Mouse (Mus musculus) MEL (cell line): Measurements from ENCODE around the gene Daam1. TPM values are rescaled to one million over a fixed set of nuclear protein-coding genes. Genes with fewer than 3 reads are reported as not detected.
A peak's percentile ranks its signal among the peaks of the same experiment; 100 is the strongest.

Source experiments
- DNase-seq: peaks from one replicate; pipeline ENCODE4 v3.0.0; 2011; ENCODE audit warnings: low read depth, low spot score
- H3K27ac ChIP-seq: 2 replicates; pipeline ENCODE4 v1.5.1; 2012; ENCODE audit warnings: low read depth, mild to moderate bottlenecking, control low read depth, low read length, moderate library complexity; ENCODE audit not compliant: control insufficient read depth
- H3K27me3 ChIP-seq, 2 experiments: fragments of 150-350 bp in 1 of 2; sonication (generic) in 1 of 2; 2 replicates each; pipeline ENCODE4 v1.6.1; 2012; ENCODE audit warnings: low read length in 2 of 2, mild to moderate bottlenecking in 2 of 2, improper control_type of control experiment in 1 of 2, moderate library complexity in 1 of 2; ENCODE audit not compliant: insufficient read depth in 2 of 2, control insufficient read depth in 1 of 2
- H3K36me3 ChIP-seq, 2 experiments: 2 replicates each; pipeline ENCODE4 v1.6.1; 2012 to 2014; ENCODE audit warnings: low read length in 2 of 2, improper control_type of control experiment in 1 of 2, inconsistent platforms in 1 of 2, mild to moderate bottlenecking in 1 of 2; ENCODE audit not compliant: insufficient read depth in 2 of 2, control insufficient read depth in 1 of 2
- H3K4me1 ChIP-seq, 2 experiments: fragments of 150-350 bp in 1 of 2; sonication (generic) in 1 of 2; 2 replicates each; pipeline ENCODE4 v1.6.1; 2012; ENCODE audit warnings: low read length in 2 of 2, improper control_type of control experiment in 1 of 2, mild to moderate bottlenecking in 1 of 2; ENCODE audit not compliant: insufficient read depth in 2 of 2, control insufficient read depth in 1 of 2
- H3K4me3 ChIP-seq, 2 experiments: fragments of 150-350 bp in 1 of 2; sonication (generic) in 1 of 2; 2 replicates each; pipeline ENCODE4 v1.5.1; 2012; ENCODE audit warnings: low read depth in 2 of 2, low read length in 2 of 2, mild to moderate bottlenecking in 2 of 2, moderate library complexity in 2 of 2, control low read depth in 1 of 2, improper control_type of control experiment in 1 of 2; ENCODE audit not compliant: control insufficient read depth in 1 of 2, insufficient read depth in 1 of 2
- H3K79me2 ChIP-seq: 2 replicates; pipeline ENCODE4 v1.6.1; 2012; ENCODE audit warnings: mild to moderate bottlenecking, low read length, moderate library complexity; ENCODE audit not compliant: control insufficient read depth, poor library complexity, insufficient read depth
- H3K9ac ChIP-seq: 2 replicates; pipeline ENCODE4 v1.6.1; 2012; ENCODE audit warnings: low read depth, mild to moderate bottlenecking, control low read depth, low read length, moderate library complexity; ENCODE audit not compliant: control insufficient read depth, poor library complexity, severe bottlenecking
- H3K9me3 ChIP-seq: fragments of 150-350 bp; sonication (generic); replicated peaks from 2 replicates; pipeline ENCODE4 v1.6.1; 2012; ENCODE audit warnings: mild to moderate bottlenecking, low read length, improper control_type of control experiment, moderate library complexity; ENCODE audit not compliant: insufficient read depth
- MYC ChIP-seq: IDR thresholded peaks from 2 replicates; pipeline ENCODE4 v1.6.1; 2011; ENCODE audit warnings: low read depth, mild to moderate bottlenecking, low read length, improper control_type of control experiment, moderate library complexity
- ZNF384 ChIP-seq: IDR thresholded peaks from 2 replicates; pipeline ENCODE4 v1.6.1; 2012; ENCODE audit warnings: low read depth, mild to moderate bottlenecking, inconsistent platforms, low read length, improper control_type of control experiment
- polyA plus RNA-seq, 2 experiments: library from polyadenylated mRNA; stranded (reverse) in 1 of 2; unstranded in 1 of 2; fragments of >175 nt in 1 of 2; fragments of >200 nt in 1 of 2; gene quantifications; 2 replicates each; pipeline versions ENCODE4 v1.2.1 to v1.2.4; 2012; ENCODE audit warnings: low replicate concordance in 2 of 2, low read depth in 1 of 2; ENCODE audit not compliant: insufficient read length in 2 of 2, insufficient read depth in 1 of 2, missing spikeins in 1 of 2
- total RNA-seq: library from RNA; depleted of rRNA; stranded (reverse); fragments of 300-350 nt; gene quantifications from 2 replicates; pipeline ENCODE4 v1.2.3, GENCODE M21; 2012; rRNA removed

Daam1 gene
- total and polyA plus RNA-seq, 3 experiments, result 9.2 to 12.0 TPM; not detected in 1

GRCm38 (mm10) chr12:72041238-72041637 lies 210.4 kb downstream of the Daam1 start:
- peaks cover 0 to 7% of the 10 kb centered on the region in 2 experiments; a peak in 2 of 4 replicates for H3K4me1 ChIP-seq
- H3K9ac ChIP-seq, result no peak overlapping the region
- H3K36me3 ChIP-seq, result peaks cover 0 to 9% of the 10 kb centered on the region in 2 experiments; a peak in 2 of 4 replicates
- DNase-seq, result no peak
- no peak overlapping the region for H3K4me3 ChIP-seq
- TF ChIP-seq ZNF384 (peak; percentile 73; the same call in 1 of the 2 replicates), MYC (no peak)
- TF ChIP-seq, all 39 proteins: peak for 1
- Histone ChIP-seq H3K27me3 (no peaks in the 10 kb centered on the region), H3K79me2 (no peaks in the 10 kb centered on the region), H3K27ac (no peak overlapping the region), H3K9me3 (no peaks in the 10 kb centered on the region)

Other genes starting within 250 kb of the Daam1 start
- gene Gpr135, start 240.0 kb downstream of the Daam1 start, total RNA-seq, result 0.10 and 0.19 TPM in 2 replicates
- gene Gpr135, start 240.0 kb downstream of the Daam1 start, polyA plus RNA-seq, result under 1 TPM in 1 of 2 experiments, not detected in 1; 0.92 TPM